Mouse (Mus musculus): ENCODE results near the gene Tbx19.

Tbx19 gene

GRCm38 (mm10) chr1:165110659-165111058 is 49.9 kb downstream of the Tbx19 start:
- DNase-seq = no peak

GRCm38 (mm10) chr1:165109135-165109534 is 51.4 kb downstream of the Tbx19 start:
- no peak for DNase-seq

GRCm38 (mm10) chr1:165108477-165108876 is 52.1 kb downstream of the Tbx19 start:
- no peak for DNase-seq

GRCm38 (mm10) chr1:165106011-165106385 is 54.6 kb downstream of the Tbx19 start:
- no peak for DNase-seq

- DNase-seq = no peak
These were observed 55.1 kb downstream of the Tbx19 start for GRCm38 (mm10) chr1:165105270-165106010.

GRCm38 (mm10) chr1:165104707-165105259 is 55.8 kb downstream of the Tbx19 start:
- no peak for DNase-seq

GRCm38 (mm10) chr1:165099569-165099968 is 61.0 kb downstream of the Tbx19 start:
- DNase-seq = no peak

GRCm38 (mm10) chr1:165094871-165095270 is 65.7 kb downstream of the Tbx19 start:
- no peak for DNase-seq

GRCm38 (mm10) chr1:165091721-165092120 is 68.9 kb downstream of the Tbx19 start:
- peak; percentile 12 for DNase-seq

- DNase-seq = no peak
These were observed 71.0 kb downstream of the Tbx19 start for GRCm38 (mm10) chr1:165089556-165089955.
